Mouse (Mus musculus): ENCODE data around the gene Hadh. TPM values are rescaled to one million over a fixed set of nuclear protein-coding genes. Genes with fewer than 3 reads are reported as not detected.

Hadh gene
- polyA plus RNA-seq, 1 experiment from 2014 or later = 198 TPM

- peak; percentile 48; the same call in 1 of the 2 replicates for ATAC-seq (ENCODE audit: insufficient number of reproducible peaks, insufficient read depth, low FRiP score, low read depth)
- Histone ChIP-seq H3K4me1 (ENCODE audit: control insufficient read depth in 2 of 2, insufficient read depth in 2 of 2, low read length in 2 of 2) (peaks cover 14 to 44% of the 10 kb centered on the region in 2 experiments), H3K27ac (replicated peaks in 1 of 2; ENCODE audit: control insufficient read depth in 1 of 2, insufficient read depth in 1 of 2, low read depth in 2 of 2, low read length in 2 of 2) (peak overlapping the region; percentile 85 to 90), H3K4me2 (ENCODE audit: low read length) (peak overlapping the region; percentile 80), H3K9ac (ENCODE audit: low read length) (peak overlapping the region; percentile 90), H3K36me3 (ENCODE audit: control insufficient read depth, insufficient read depth, low read length) (peaks cover 12% of the 10 kb centered on the region; the same call in 1 of the 2 replicates), H3K9me3 (ENCODE audit: control insufficient read depth, low read length) (no peaks in the 10 kb centered on the region), H3K27me3 (ENCODE audit: control insufficient read depth, insufficient read depth, low read length) (no peaks in the 10 kb centered on the region), H3K4me3 (ENCODE audit: control insufficient read depth in 1 of 2, insufficient read depth in 1 of 2, low read depth in 1 of 2, low read length in 2 of 2) (peak overlapping the region; percentile 81 to 89)
- 2% methylated on average over 8 of the region's 8 CpGs for WGBS
Measured at GRCm38 (mm10) chr3:131271157-131271556, 744 bp downstream of the Hadh start.

- H3K4me1 ChIP-seq (ENCODE audit: control insufficient read depth in 2 of 2, insufficient read depth in 2 of 2, low read length in 2 of 2) = peaks cover 17 to 52% of the 10 kb centered on the region in 2 experiments
- no peak overlapping the region for H3K9ac ChIP-seq (ENCODE audit: low read length)
- no peak overlapping the region for H3K27ac ChIP-seq (replicated peaks in 1 of 2; ENCODE audit: control insufficient read depth in 1 of 2, insufficient read depth in 1 of 2, low read depth in 2 of 2, low read length in 2 of 2)
Measured at GRCm38 (mm10) chr3:131270381-131270780, 1.5 kb downstream of the Hadh start.

GRCm38 (mm10) chr3:131266366-131267050 lies 5.4 kb downstream of the Hadh start:
- Histone ChIP-seq H3K9ac (ENCODE audit: low read length) (no peak overlapping the region), H3K4me3 (ENCODE audit: control insufficient read depth in 1 of 2, insufficient read depth in 1 of 2, low read depth in 1 of 2, low read length in 2 of 2) (no peak overlapping the region), H3K27ac (replicated peaks in 1 of 2; ENCODE audit: control insufficient read depth in 1 of 2, insufficient read depth in 1 of 2, low read depth in 2 of 2, low read length in 2 of 2) (peak overlapping the region; percentile 78 to 84), H3K4me2 (ENCODE audit: low read length) (peak overlapping the region; percentile 23; the same call in 1 of the 2 replicates), H3K4me1 (ENCODE audit: control insufficient read depth in 2 of 2, insufficient read depth in 2 of 2, low read length in 2 of 2) (peaks cover 20 to 47% of the 10 kb centered on the region in 2 experiments), H3K9me3 (ENCODE audit: control insufficient read depth, low read length) (no peaks in the 10 kb centered on the region), H3K36me3 (ENCODE audit: control insufficient read depth, insufficient read depth, low read length) (peaks cover 29% of the 10 kb centered on the region), H3K27me3 (ENCODE audit: control insufficient read depth, insufficient read depth, low read length) (no peaks in the 10 kb centered on the region)
- WGBS = 55% methylated on average over 3 of the region's 3 CpGs
- ATAC-seq (ENCODE audit: insufficient number of reproducible peaks, insufficient read depth, low FRiP score, low read depth) = no peak

More at GRCm38 (mm10) chr3:131270381-131270780, 1.5 kb downstream of the Hadh start:
- no peak for ATAC-seq (ENCODE audit: insufficient number of reproducible peaks, insufficient read depth, low FRiP score, low read depth)
- 65% methylated on average over 6 of the region's 6 CpGs for WGBS
- H3K27me3 ChIP-seq (ENCODE audit: control insufficient read depth, insufficient read depth, low read length) = no peaks in the 10 kb centered on the region
- peak overlapping the region; percentile 80 for H3K4me2 ChIP-seq (ENCODE audit: low read length)
- H3K36me3 ChIP-seq (ENCODE audit: control insufficient read depth, insufficient read depth, low read length) = peaks cover 12% of the 10 kb centered on the region; the same call in 1 of the 2 replicates
- peak overlapping the region; percentile 5 to 89; a peak in 3 of 4 replicates for H3K4me3 ChIP-seq (ENCODE audit: control insufficient read depth in 1 of 2, insufficient read depth in 1 of 2, low read depth in 1 of 2, low read length in 2 of 2)
- no peaks in the 10 kb centered on the region for H3K9me3 ChIP-seq (ENCODE audit: control insufficient read depth, low read length)

GRCm38 (mm10) chr3:131265516-131265915 lies 6.4 kb downstream of the Hadh start:
- 68% methylated on average over 8 of the region's 8 CpGs for WGBS
- Histone ChIP-seq H3K9me3 (ENCODE audit: control insufficient read depth, low read length) (peaks cover 7% of the 10 kb centered on the region), H3K4me1 (ENCODE audit: control insufficient read depth in 2 of 2, insufficient read depth in 2 of 2, low read length in 2 of 2) (peaks cover 17 to 39% of the 10 kb centered on the region in 2 experiments), H3K27ac (replicated peaks in 1 of 2; ENCODE audit: control insufficient read depth in 1 of 2, insufficient read depth in 1 of 2, low read depth in 2 of 2, low read length in 2 of 2) (peak overlapping the region; percentile 33 to 53), H3K9ac (ENCODE audit: low read length) (no peak overlapping the region), H3K4me3 (ENCODE audit: control insufficient read depth in 1 of 2, insufficient read depth in 1 of 2, low read depth in 1 of 2, low read length in 2 of 2) (no peak overlapping the region), H3K36me3 (ENCODE audit: control insufficient read depth, insufficient read depth, low read length) (peaks cover 29% of the 10 kb centered on the region), H3K4me2 (ENCODE audit: low read length) (no peak overlapping the region; the same call in 1 of the 2 replicates), H3K27me3 (ENCODE audit: control insufficient read depth, insufficient read depth, low read length) (no peaks in the 10 kb centered on the region)
- ATAC-seq (ENCODE audit: insufficient number of reproducible peaks, insufficient read depth, low FRiP score, low read depth) = no peak

- Histone ChIP-seq H3K9me3 (ENCODE audit: control insufficient read depth, low read length) (peaks cover 7% of the 10 kb centered on the region), H3K27ac (replicated peaks in 1 of 2; ENCODE audit: control insufficient read depth in 1 of 2, insufficient read depth in 1 of 2, low read depth in 2 of 2, low read length in 2 of 2) (no peak overlapping the region), H3K4me3 (ENCODE audit: control insufficient read depth in 1 of 2, insufficient read depth in 1 of 2, low read depth in 1 of 2, low read length in 2 of 2) (no peak overlapping the region), H3K4me2 (ENCODE audit: low read length) (no peak overlapping the region), H3K27me3 (ENCODE audit: control insufficient read depth, insufficient read depth, low read length) (no peaks in the 10 kb centered on the region), H3K9ac (ENCODE audit: low read length) (no peak overlapping the region), H3K4me1 (ENCODE audit: control insufficient read depth in 2 of 2, insufficient read depth in 2 of 2, low read length in 2 of 2) (peaks cover 13 to 43% of the 10 kb centered on the region in 2 experiments), H3K36me3 (ENCODE audit: control insufficient read depth, insufficient read depth, low read length) (peaks cover 29% of the 10 kb centered on the region)
- ATAC-seq (ENCODE audit: insufficient number of reproducible peaks, insufficient read depth, low FRiP score, low read depth) = no peak
- 89% methylated on average over 15 of the region's 15 CpGs for WGBS
Measured at GRCm38 (mm10) chr3:131263766-131264486, 8.0 kb downstream of the Hadh start.

GRCm38 (mm10) chr3:131260418-131260817 lies 11.5 kb downstream of the Hadh start:
- Histone ChIP-seq H3K9ac (ENCODE audit: low read length) (no peak overlapping the region), H3K36me3 (ENCODE audit: control insufficient read depth, insufficient read depth, low read length) (peaks cover 18% of the 10 kb centered on the region), H3K4me3 (ENCODE audit: control insufficient read depth in 1 of 2, insufficient read depth in 1 of 2, low read depth in 1 of 2, low read length in 2 of 2) (no peak overlapping the region), H3K27ac (replicated peaks in 1 of 2; ENCODE audit: control insufficient read depth in 1 of 2, insufficient read depth in 1 of 2, low read depth in 2 of 2, low read length in 2 of 2) (no peak overlapping the region; a peak in 1 of 4 replicates), H3K4me1 (ENCODE audit: control insufficient read depth in 2 of 2, insufficient read depth in 2 of 2, low read length in 2 of 2) (peaks cover 4 to 17% of the 10 kb centered on the region in 2 experiments), H3K27me3 (ENCODE audit: control insufficient read depth, insufficient read depth, low read length) (no peaks in the 10 kb centered on the region), H3K4me2 (ENCODE audit: low read length) (no peak overlapping the region), H3K9me3 (ENCODE audit: control insufficient read depth, low read length) (peaks cover 7% of the 10 kb centered on the region)
- ATAC-seq (ENCODE audit: insufficient number of reproducible peaks, insufficient read depth, low FRiP score, low read depth) = no peak
- WGBS = 96% methylated on average over 6 of the region's 6 CpGs

- Histone ChIP-seq H3K4me1 (ENCODE audit: control insufficient read depth in 2 of 2, insufficient read depth in 2 of 2, low read length in 2 of 2) (peaks cover 0 to 16% of the 10 kb centered on the region in 2 experiments; a peak in 3 of 4 replicates), H3K27ac (replicated peaks in 1 of 2; ENCODE audit: control insufficient read depth in 1 of 2, insufficient read depth in 1 of 2, low read depth in 2 of 2, low read length in 2 of 2) (0 out of 4 replicates have a peak overlapping the region, but pooled peaks of 1 of the 2 experiments have one; percentile 35), H3K9ac (ENCODE audit: low read length) (no peak overlapping the region), H3K27me3 (ENCODE audit: control insufficient read depth, insufficient read depth, low read length) (no peaks in the 10 kb centered on the region), H3K36me3 (ENCODE audit: control insufficient read depth, insufficient read depth, low read length) (peaks cover 18% of the 10 kb centered on the region), H3K4me3 (ENCODE audit: control insufficient read depth in 1 of 2, insufficient read depth in 1 of 2, low read depth in 1 of 2, low read length in 2 of 2) (no peak overlapping the region), H3K9me3 (ENCODE audit: control insufficient read depth, low read length) (peaks cover 7% of the 10 kb centered on the region), H3K4me2 (ENCODE audit: low read length) (no peak overlapping the region)
- WGBS = 59% methylated on average over 9 of the region's 9 CpGs
- no peak for ATAC-seq (ENCODE audit: insufficient number of reproducible peaks, insufficient read depth, low FRiP score, low read depth)
Measured at GRCm38 (mm10) chr3:131259392-131259965, 12.4 kb downstream of the Hadh start.
